Comparison of ENCODE assay signal across 23 mouse cellular contexts in the genomic region with DNA sequence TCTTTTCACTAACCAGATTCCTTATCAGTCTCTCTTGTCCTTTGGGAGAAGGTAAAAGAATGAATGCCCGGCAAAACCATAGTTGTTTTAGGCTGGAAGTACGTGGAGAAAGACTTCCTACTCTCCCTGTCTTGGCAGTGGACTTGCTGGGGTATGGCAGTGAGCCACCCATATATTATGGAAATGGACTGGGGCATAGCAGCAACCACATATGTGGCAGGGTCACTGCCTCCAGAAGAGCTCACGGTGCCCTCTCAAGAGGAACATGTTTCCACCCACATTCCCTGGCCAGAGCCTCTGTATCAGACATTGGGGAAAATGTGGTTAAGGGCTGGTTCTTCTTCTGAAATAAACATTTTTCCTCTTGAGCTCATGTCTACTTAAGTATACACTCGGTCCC. TPM values are rescaled to one million over a fixed set of nuclear protein-coding genes. Genes with fewer than 3 reads are reported as not detected.
DNase-seq lines count a peak whose midpoint lies in the region; ATAC-seq lines count a peak whose summit lies in the region.
"Had no signal": no experiment of that assay in that cellular context is flagged by ENCODE, and none has a peak within 500 bp of the region (broad histone marks: within the 10 kb centered on the region; RNA-seq: fewer than 3 reads in every experiment).

No protein-coding gene starts in this region.

- no peak overlapping the region for H3K27ac ChIP-seq in embryonic facial prominence, embryonic 15.5 days (replicated peaks)
- H3K27ac ChIP-seq: embryonic facial prominence, embryonic 13.5 days; forebrain, embryonic 10.5 days; forebrain, embryonic 12.5 days had no signal

- no peak overlapping the region for H3K9ac ChIP-seq in embryonic facial prominence, embryonic 15.5 days
- H3K9ac ChIP-seq: embryonic facial prominence, embryonic 13.5 days; forebrain, embryonic 12.5 days had no signal

- peak; percentile 47; the same call in 1 of the 2 replicates for ATAC-seq in frontal cortex, adult (ENCODE audit: low TSS enrichment)
- ATAC-seq in embryonic facial prominence, embryonic 15.5 days (ENCODE audit: insufficient number of reproducible peaks, low FRiP score, low TSS enrichment, low read depth) = peak; percentile 51; the same call in 1 of the 2 replicates
- ATAC-seq: activated CD4-positive, CD25-positive, alpha-beta regulatory T cell, adult 4 months; forebrain, embryonic 14.5 days; forebrain, embryonic 16.5 days had no signal

- no peaks in the 10 kb centered on the region for H3K27me3 ChIP-seq in embryonic facial prominence, embryonic 15.5 days
- H3K27me3 ChIP-seq: embryonic facial prominence, embryonic 13.5 days; forebrain, embryonic 12.5 days had no signal

- no peaks in the 10 kb centered on the region for H3K36me3 ChIP-seq in embryonic facial prominence, embryonic 15.5 days
- H3K36me3 ChIP-seq: embryonic facial prominence, embryonic 13.5 days; forebrain, embryonic 10.5 days; forebrain, embryonic 12.5 days had no signal

- H3K4me3 ChIP-seq in embryonic facial prominence, embryonic 15.5 days (replicated peaks) = no peak overlapping the region
- H3K4me3 ChIP-seq: embryonic facial prominence, embryonic 13.5 days; erythroblast, embryonic 14.5 days; forebrain, embryonic 10.5 days; forebrain, embryonic 12.5 days had no signal

- WGBS in embryonic facial prominence, embryonic 15.5 days = 56% methylated on average over 4 of the region's 4 CpGs

- no peak overlapping the region for H3K4me2 ChIP-seq in embryonic facial prominence, embryonic 15.5 days (replicated peaks)
- H3K4me2 ChIP-seq: embryonic facial prominence, embryonic 13.5 days; forebrain, embryonic 12.5 days had no signal

- H3K9me3 ChIP-seq in embryonic facial prominence, embryonic 15.5 days (replicated peaks) = no peaks in the 10 kb centered on the region
- H3K9me3 ChIP-seq: embryonic facial prominence, embryonic 13.5 days; forebrain, embryonic 10.5 days; forebrain, embryonic 12.5 days had no signal

- H3K4me1 ChIP-seq in embryonic facial prominence, embryonic 15.5 days = no peaks in the 10 kb centered on the region
- H3K4me1 ChIP-seq: forebrain, embryonic 10.5 days; forebrain, embryonic 12.5 days had no signal

- no peak for DNase-seq in frontal cortex, postnatal 25 days (ENCODE audit: low spot score in 2 of 2)
- peak; percentile 35 for DNase-seq in kidney, adult 18-20 months
- no peak for DNase-seq in kidney, postnatal 4 days
- peak; percentile 51 for DNase-seq in kidney, postnatal 14 days
- no peak for DNase-seq in kidney, postnatal 10 days
- DNase-seq in layer of hippocampus, adult 8-10 months (ENCODE audit: low spot score in 2 of 2) = no peak
- DNase-seq: adrenal gland, adult 8-10 months; adrenal gland, postnatal 14 days; adrenal gland, postnatal 36 days; cerebellum, adult 11-12 months; cerebellum, adult 2 months; cerebellum, adult 9-10 months; cerebellum, postnatal 25 days had no signal

RNA-seq across cellular contexts. Expression of a gene that starts 10.8 kb away (rescaled TPM):
- polyA plus RNA-seq in embryonic facial prominence, embryonic 15.5 days (2015; fragmentation: Nextera tagmentation; extraction: Ambion mirVana) = 65.6 and 81.5 TPM in 2 replicates
- total RNA-seq in layer of hippocampus, adult 8-10 months (2022) = 10 to 100 TPM in 3 of 4 experiments, 1 to 10 TPM in 1; 9.8 to 15.9 (median 14.9) TPM
- total RNA-seq: MEL had no signal
- polyA plus RNA-seq: erythroblast, embryonic 14.5 days had no signal

Comparison
In these comparisons a context has a peak if more than half of its experiments do, and no peak if none do; other contexts are left out.
1. DNase-seq: peak in kidney, adult 18-20 months (single experiment) and kidney, postnatal 14 days (single experiment); none in frontal cortex, postnatal 25 days (0 of 2), kidney, postnatal 4 days (0 of 2), kidney, postnatal 10 days (single experiment) and layer of hippocampus, adult 8-10 months (0 of 2).